Mouse (Mus musculus) CD4-positive, CD25-positive, alpha-beta regulatory T cell, adult 4 months (primary cell): ENCODE measurements around the gene Ablim1. TPM values are rescaled to one million over a fixed set of nuclear protein-coding genes. Genes with fewer than 3 reads are reported as not detected.

Experiments used
- ATAC-seq: one replicate; pipeline ENCODE4 v1.8.0; 2017
- polyA plus RNA-seq, 2 experiments: library from polyadenylated mRNA; unstranded; fragments of 100-300 nt; shearing (Covaris generic); gene quantifications; one replicate each; pipeline ENCODE4 v1.2.1; 2017

The Ablim1 gene
- polyA plus RNA-seq, 2 experiments from 2014 or later, result 290 to 362 TPM

- ATAC-seq, result no peak
Observed at GRCm38 (mm10) chr19:57180908-57181307, 133.8 kb downstream of the Ablim1 start.

GRCm38 (mm10) chr19:57180333-57180732 is 134.4 kb downstream of the Ablim1 start:
- peak; percentile 73 for ATAC-seq

- ATAC-seq, result no peak
Observed at GRCm38 (mm10) chr19:57179269-57179668, 135.4 kb downstream of the Ablim1 start.

GRCm38 (mm10) chr19:57177334-57177733 is 137.4 kb downstream of the Ablim1 start:
- no peak for ATAC-seq

GRCm38 (mm10) chr19:57175077-57175476 is 139.6 kb downstream of the Ablim1 start:
- no peak for ATAC-seq

GRCm38 (mm10) chr19:57174541-57174940 is 140.2 kb downstream of the Ablim1 start:
- ATAC-seq, result no peak

- ATAC-seq, result no peak
Observed at GRCm38 (mm10) chr19:57174045-57174444, 140.7 kb downstream of the Ablim1 start.

GRCm38 (mm10) chr19:57172321-57172720 is 142.4 kb downstream of the Ablim1 start:
- ATAC-seq, result no peak

- no peak for ATAC-seq
Observed at GRCm38 (mm10) chr19:57170880-57171279, 143.8 kb downstream of the Ablim1 start.

GRCm38 (mm10) chr19:57169485-57169884 is 145.2 kb downstream of the Ablim1 start:
- no peak for ATAC-seq

- no peak for ATAC-seq
Observed at GRCm38 (mm10) chr19:57167721-57168120, 147.0 kb downstream of the Ablim1 start.

- no peak for ATAC-seq
Observed at GRCm38 (mm10) chr19:57164882-57165281, 149.8 kb downstream of the Ablim1 start.

- no peak for ATAC-seq
Observed at GRCm38 (mm10) chr19:57163315-57163714, 151.4 kb downstream of the Ablim1 start.

GRCm38 (mm10) chr19:57161978-57162727 is 152.6 kb downstream of the Ablim1 start:
- ATAC-seq, result no peak

- ATAC-seq, result no peak
Observed at GRCm38 (mm10) chr19:57161010-57161660, 153.6 kb downstream of the Ablim1 start.

GRCm38 (mm10) chr19:57157731-57158343 is 156.9 kb downstream of the Ablim1 start:
- ATAC-seq, result no peak

GRCm38 (mm10) chr19:57155121-57155884 is 159.4 kb downstream of the Ablim1 start:
- no peak for ATAC-seq

GRCm38 (mm10) chr19:57152357-57152756 is 162.4 kb downstream of the Ablim1 start:
- ATAC-seq, result no peak

- ATAC-seq, result no peak
Observed at GRCm38 (mm10) chr19:57151504-57151903, 163.2 kb downstream of the Ablim1 start.

GRCm38 (mm10) chr19:57150275-57150674 is 164.4 kb downstream of the Ablim1 start:
- ATAC-seq, result peak; percentile 67

GRCm38 (mm10) chr19:57147746-57148145 is 167.0 kb downstream of the Ablim1 start:
- no peak for ATAC-seq

- no peak for ATAC-seq
Observed at GRCm38 (mm10) chr19:57146936-57147335, 167.8 kb downstream of the Ablim1 start.

GRCm38 (mm10) chr19:57143646-57144045 is 171.1 kb downstream of the Ablim1 start:
- no peak for ATAC-seq
